Mouse (Mus musculus): ENCODE measurements at regions not wholly inside any gene's neighbourhood (a gene's known extent, or its start where the extent isn't known, plus 50 kb on each side); places are given as distances from the start of the nearest gene placed in this dataset.

GRCm38 (mm10) chr8:35991936-35992603, 226.5 kb downstream of the Gm19410 start:
- no peak for DNase-seq (ENCODE audit: low read depth, low spot score)

DNA sequence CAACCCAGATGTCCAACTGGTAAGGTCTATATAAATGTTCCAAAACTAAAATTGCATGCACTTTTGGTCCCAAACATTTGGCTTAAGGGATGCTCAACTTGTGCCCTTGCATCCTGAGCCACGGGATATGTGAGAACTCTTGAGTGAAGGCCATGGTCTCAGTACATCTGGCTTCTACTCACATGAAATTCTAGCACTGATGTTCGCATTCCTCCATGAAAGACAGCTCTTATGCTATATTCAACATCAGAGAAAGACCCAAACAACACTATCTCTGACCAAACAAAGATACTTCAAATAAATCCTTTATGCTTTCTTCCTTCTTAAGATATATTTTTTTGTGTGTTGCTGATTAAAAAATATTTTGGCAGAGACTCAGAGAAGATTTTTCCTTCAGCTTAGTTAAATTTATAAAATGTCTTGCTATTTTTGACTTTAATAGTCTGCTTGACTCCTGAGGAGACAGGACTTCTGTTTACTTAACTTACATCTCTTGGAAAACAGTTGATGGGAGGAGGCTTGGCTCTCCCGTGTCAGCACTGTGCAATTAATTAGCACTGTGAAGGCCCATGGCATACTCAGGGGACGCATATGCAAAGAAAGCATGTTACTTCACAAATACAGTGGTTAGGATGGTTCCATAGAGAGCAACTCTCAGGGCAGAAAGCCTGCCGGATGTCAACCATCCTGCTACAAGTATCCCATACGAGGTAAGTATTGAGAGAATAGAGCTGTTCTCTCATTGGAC, 230.9 kb downstream of the Gm19410 start:
- no peak for DNase-seq (ENCODE audit: low read depth, low spot score)

DNA sequence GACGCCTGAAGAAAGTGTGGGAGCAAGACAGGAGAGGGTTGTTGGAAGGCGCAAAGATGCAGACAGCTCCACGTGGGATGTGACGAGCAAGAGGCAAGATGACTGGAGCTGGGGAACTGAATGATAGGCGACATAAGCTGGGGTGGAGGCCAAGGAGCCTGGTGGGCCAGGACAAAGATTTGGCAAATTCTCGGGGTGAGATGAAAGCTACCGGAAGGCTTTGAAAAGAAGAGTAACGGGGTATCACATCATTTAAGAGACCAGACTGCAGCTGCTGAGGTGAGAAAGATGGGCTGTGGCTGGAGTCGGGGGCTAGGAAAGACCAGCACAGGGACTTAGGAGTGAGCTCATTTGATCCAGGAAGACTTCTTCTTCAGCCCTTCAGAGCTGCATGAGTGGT, 234.0 kb downstream of the Gm19410 start:
- DNase-seq (ENCODE audit: low read depth, low spot score), result no peak

DNA sequence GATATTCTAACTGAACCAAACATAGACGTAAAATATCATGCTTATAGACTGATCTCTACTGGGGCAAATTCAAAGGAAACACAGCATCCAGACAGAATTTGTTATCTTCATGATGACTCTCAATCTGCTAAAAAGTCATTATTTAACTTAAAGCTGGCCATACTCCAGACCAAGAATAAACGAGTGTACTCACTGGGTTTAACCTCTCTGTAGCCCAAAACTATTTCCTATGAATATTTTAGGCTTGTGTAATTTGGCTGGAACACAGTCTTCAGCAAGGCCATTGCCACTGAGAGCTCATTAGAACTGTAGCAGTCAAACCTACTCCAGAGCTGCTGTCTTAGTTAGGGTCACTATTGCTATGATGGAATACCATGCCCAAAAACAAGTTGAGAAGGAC, 238.8 kb downstream of the Gm19410 start:
- DNase-seq (ENCODE audit: low read depth, low spot score), result no peak

GRCm38 (mm10) chr8:36005536-36005935, 239.9 kb downstream of the Gm19410 start:
- no peak for DNase-seq (ENCODE audit: low read depth, low spot score)

DNA sequence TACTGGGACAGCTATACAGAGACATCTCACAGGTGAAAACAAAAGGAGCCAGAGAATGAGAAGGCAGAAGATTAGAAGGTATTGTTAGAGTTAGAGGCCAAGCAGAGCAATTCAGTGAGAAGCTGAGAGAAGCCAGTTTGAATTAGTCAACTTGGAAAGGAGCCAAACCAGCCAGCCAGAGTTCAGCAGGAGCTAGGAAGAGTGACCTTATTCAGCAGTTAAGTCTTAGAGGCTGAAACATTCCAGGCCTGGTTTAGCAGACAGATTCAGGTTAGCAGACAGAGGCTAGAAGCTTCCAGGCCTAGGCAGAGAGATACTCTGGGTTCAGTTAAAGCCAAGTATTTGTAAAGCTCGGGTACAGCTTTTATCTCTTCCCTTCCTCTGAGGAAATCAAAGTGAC, 242.1 kb downstream of the Gm19410 start:
- DNase-seq (ENCODE audit: low read depth, low spot score), result no peak

DNA sequence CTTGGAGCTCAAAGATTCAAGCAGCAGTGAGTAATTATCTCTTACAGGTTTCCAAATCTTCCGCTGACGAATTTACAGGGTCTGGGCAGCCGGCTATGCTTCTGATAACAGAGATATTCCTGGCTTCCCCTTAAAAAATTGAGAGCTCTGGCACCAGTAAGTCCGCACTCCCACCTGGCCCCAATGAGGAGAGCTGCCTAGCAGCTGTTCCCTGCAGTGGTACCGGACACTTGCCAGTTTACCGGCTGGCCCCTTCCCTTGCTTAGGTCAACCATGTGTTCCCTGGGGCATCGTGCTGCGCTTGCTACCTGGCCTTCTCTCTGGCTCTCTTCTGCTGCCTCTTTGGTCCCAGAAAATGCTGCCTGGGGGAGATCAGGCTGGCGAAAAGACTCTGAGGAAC, 244.0 kb downstream of the Gm19410 start:
- no peak for DNase-seq (ENCODE audit: low read depth, low spot score)

DNA sequence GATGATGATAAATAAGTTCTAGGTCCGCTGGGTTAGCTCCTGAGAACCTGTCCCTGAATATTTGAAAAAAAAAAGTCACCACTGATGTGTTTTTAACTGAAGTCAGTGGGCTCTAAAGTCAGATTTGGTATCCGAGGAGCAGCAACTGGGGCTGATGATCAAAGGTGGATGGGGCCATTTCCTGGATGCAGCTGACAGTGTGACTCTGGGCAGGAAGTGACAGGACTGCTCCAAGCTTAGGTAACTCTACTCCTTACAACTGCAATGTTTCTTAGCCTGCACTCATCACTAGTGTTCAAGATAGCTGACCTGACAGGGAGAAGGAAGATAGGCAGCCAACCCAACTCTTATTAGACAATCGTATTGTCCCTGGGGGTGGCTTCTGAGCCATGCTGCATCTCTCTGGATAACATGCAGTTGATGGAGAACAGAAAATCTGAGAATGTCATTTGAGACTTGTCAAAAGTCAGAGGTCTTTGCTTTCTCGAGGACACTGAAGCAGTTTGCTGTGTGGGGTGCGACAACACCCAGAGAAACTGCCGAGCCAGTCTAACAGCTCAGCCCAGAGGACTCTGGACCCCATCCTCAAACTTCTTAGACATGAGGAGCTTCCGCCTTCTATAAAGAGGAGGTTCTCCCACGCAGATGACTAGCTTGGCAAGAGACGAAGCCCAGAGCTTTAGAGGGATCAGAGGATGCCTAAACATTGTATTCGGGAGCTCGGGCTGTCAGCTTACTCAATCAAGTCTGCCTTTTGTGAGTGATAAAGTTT, 245.0 kb downstream of the Gm19410 start:
- DNase-seq (ENCODE audit: low read depth, low spot score), result no peak

- no peak for DNase-seq (ENCODE audit: low read depth, low spot score)
Measured at GRCm38 (mm10) chr8:36014862-36015261, 249.3 kb downstream of the Gm19410 start.

DNA sequence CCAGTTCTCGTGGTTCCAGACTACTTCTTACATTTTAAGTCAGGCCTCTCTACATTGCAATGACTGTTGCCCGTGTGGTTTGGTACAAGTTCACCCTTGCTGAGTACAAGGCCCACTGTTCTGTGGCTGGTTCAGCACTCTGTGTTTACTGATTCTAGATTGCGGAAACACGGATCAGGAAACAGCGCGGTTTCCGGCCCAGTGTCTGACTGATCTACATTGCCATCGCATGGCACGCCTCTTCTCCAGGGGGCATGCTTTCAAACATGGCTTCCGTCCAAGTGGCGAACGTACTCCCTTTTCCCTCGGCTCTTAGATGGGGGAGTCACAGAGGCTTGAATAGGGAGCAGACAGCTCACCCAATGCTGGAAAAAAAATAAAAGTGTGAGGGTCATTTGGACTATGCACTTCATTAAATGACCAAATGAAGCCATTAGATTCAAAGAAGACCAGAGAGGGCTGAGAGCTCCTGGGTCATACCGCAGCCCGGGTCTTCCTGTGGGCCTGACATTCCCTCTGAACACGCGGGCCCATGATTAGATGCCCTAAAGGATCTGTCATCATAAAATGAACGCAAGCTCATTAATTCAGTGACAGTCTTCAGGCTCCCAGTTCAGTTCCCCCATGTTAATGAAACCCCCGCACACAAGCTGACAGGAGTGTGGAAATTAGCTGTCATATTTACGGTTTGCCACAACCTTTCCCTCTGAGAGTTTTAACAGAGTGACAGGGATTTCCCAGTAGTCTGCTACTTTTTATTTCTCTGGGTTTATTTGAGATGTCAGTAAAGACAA, 250.9 kb downstream of the Gm19410 start:
- no peak for DNase-seq (ENCODE audit: low read depth, low spot score)

GRCm38 (mm10) chr8:36018993-36019753, 253.6 kb downstream of the Gm19410 start:
- no peak for DNase-seq (ENCODE audit: low read depth, low spot score)

DNA sequence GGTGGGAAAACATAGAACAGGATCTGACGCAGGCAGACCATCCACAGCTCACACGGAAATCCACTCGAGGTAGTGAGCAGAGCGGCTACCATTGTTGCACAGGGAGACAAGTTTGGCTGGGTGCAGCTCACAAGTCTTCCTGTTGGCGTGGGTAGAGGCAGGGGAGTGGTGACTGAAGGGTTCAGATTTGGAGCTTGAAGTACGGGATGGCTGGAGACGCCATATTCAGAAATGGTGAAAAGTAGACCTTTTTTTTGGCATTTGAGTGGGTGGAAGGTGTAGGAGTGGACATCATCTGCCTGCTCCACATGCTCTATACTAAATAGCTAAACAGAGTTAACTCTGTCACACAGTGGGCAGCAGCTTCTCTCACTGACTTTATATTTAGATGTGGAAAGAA, 254.3 kb downstream of the Gm19410 start:
- no peak for DNase-seq (ENCODE audit: low read depth, low spot score)

- DNase-seq (ENCODE audit: low read depth, low spot score), result no peak
Measured at GRCm38 (mm10) chr8:36027586-36027985, 262.0 kb downstream of the Gm19410 start.

DNA sequence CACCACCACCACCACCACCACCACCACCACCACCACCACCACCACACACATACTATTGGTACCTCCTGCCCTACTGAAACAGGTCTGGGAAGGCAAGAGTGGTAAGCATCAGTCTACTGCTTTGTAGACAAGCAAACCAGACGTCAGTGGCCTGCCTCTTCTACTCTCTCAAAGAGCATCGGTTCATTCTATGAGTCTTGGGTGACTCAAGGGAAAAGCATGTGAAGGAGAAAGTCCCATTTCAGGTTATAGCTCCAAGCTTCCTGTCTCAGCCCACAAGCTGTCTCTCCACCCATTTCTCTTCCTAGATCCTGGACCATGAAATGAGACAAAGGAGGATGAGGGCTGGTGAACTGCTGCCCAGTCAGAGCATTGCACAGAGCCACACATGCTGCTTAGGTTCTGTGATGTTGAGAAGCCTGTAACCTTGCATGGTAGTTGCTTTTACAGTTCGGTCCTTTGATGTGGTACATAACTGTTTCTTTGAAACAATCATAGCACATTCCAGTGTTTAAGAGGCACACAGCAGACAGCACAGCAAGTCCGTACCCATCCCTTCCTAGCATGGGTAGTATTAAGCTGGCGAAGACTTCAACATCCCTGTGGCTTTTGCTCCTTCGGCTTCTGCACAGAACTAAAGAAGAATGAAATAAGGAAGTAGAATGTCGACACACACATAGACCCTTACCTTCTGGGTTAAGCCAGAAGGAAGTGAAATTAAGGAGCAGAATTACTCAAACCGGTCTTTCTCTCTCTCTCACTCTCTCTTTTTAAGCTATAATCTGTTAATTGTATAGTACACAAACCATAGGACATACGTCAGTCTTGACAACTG, 262.7 kb downstream of the Gm19410 start:
- DNase-seq (ENCODE audit: low read depth, low spot score), result no peak

- DNase-seq (ENCODE audit: low read depth, low spot score), result no peak
Measured at GRCm38 (mm10) chr8:36029445-36029844, 263.9 kb downstream of the Gm19410 start.

DNA sequence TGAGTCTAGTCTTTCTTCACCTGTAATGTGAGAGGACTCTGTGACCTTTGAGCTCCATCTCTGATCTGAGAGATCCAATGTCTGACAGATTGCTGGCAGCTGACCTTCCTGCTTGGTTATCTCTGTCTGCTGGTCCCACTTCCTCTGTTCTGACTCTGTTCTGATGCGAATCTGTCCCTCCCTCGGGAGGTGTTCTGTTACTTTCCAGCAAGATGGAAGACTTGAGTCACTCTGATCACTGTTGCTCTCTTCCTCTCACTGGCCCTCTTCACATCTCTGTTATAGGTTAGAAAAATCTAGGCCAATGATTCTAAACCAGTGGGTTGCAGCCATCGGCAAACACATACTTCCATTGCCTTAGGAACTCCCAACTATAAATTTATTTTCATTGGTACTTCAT, 264.6 kb downstream of the Gm19410 start:
- DNase-seq (ENCODE audit: low read depth, low spot score), result no peak

DNA sequence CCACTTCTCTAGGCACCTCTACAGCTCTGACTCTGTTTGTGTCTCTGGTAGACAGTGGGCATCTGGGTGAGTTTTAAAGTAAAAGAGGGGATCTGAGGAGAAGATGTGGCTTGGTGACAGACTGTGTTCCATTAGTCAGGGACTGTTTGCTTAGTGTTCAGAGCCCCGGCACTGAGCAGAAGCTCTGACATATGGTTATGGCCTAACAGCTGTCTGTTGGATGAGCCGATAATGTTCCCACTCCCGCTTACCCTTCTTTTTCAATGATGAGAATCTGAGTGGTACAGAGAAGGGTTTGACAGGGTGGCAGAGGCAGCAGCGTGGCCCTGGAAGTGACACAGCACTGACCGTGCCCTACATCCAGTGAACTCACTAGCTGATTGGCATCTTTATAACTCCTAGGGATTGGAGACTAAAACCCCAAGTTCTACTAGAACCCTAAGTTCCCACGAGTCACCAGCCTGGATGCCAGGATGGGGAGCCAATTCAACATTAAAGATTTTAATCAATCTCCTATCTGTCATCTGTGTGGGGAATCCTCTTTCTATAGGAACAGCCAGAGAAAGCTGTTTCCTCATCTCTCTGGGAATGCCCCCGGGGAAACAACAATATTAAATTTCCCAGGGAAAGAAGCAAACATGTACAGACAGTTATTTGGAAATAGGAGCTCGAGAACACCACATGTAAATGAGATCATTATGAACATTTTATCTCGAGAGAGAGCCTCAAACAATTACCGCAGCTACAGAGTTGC, 266.6 kb downstream of the Gm19410 start:
- no peak for DNase-seq (ENCODE audit: low read depth, low spot score)

GRCm38 (mm10) chr8:36035339-36035738, 269.7 kb downstream of the Gm19410 start:
- no peak for DNase-seq (ENCODE audit: low read depth, low spot score)

DNA sequence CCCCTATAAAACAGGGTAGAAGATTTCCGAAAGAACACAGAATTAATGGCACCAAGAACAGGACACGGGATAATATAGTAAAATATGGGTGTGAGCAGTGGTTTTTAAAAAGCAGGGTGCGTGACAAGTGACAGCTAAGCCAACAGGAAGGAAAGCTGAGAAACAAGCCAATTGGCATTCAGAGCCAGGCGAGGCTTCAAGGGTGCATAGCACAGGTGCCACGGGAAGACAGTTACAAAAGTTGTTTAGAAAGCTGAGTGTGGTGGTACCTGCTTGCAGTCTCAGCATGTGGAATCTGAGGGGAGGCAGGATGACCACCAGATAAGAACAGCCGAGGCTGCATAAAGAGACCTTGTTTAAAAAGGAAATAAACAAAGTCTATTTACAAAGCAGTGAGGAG, 270.7 kb downstream of the Gm19410 start:
- DNase-seq (ENCODE audit: low read depth, low spot score), result no peak

Measured in mesoderm, embryonic 11.5 days (tissue).